Mouse (Mus musculus) MEL (cell line): ENCODE data around the gene Lamb3. TPM values are rescaled to one million over a fixed set of nuclear protein-coding genes. Genes with fewer than 3 reads are reported as not detected.
A peak's percentile ranks its signal among the peaks of the same experiment; 100 is the strongest.
"Not testable (repeated sequence)": the region's sequence is repeated elsewhere in the genome, so short reads cannot be mapped to it uniquely, and the experiment has no call there.

Experiments used
- DNase-seq: peaks from one replicate; pipeline ENCODE4 v3.0.0; 2011; ENCODE audit warnings: low read depth, low spot score
- H3K27ac ChIP-seq: 2 replicates; pipeline ENCODE4 v1.5.1; 2012; ENCODE audit warnings: low read depth, mild to moderate bottlenecking, control low read depth, low read length, moderate library complexity; ENCODE audit not compliant: control insufficient read depth
- H3K27me3 ChIP-seq, 2 experiments: fragments of 150-350 bp in 1 of 2; sonication (generic) in 1 of 2; 2 replicates each; pipeline ENCODE4 v1.6.1; 2012; ENCODE audit warnings: low read length in 2 of 2, mild to moderate bottlenecking in 2 of 2, improper control_type of control experiment in 1 of 2, moderate library complexity in 1 of 2; ENCODE audit not compliant: insufficient read depth in 2 of 2, control insufficient read depth in 1 of 2
- H3K36me3 ChIP-seq, 2 experiments: 2 replicates each; pipeline ENCODE4 v1.6.1; 2012 to 2014; ENCODE audit warnings: low read length in 2 of 2, improper control_type of control experiment in 1 of 2, inconsistent platforms in 1 of 2, mild to moderate bottlenecking in 1 of 2; ENCODE audit not compliant: insufficient read depth in 2 of 2, control insufficient read depth in 1 of 2
- H3K4me1 ChIP-seq, 2 experiments: fragments of 150-350 bp in 1 of 2; sonication (generic) in 1 of 2; 2 replicates each; pipeline ENCODE4 v1.6.1; 2012; ENCODE audit warnings: low read length in 2 of 2, improper control_type of control experiment in 1 of 2, mild to moderate bottlenecking in 1 of 2; ENCODE audit not compliant: insufficient read depth in 2 of 2, control insufficient read depth in 1 of 2
- H3K4me3 ChIP-seq, 2 experiments: fragments of 150-350 bp in 1 of 2; sonication (generic) in 1 of 2; 2 replicates each; pipeline ENCODE4 v1.5.1; 2012; ENCODE audit warnings: low read depth in 2 of 2, low read length in 2 of 2, mild to moderate bottlenecking in 2 of 2, moderate library complexity in 2 of 2, control low read depth in 1 of 2, improper control_type of control experiment in 1 of 2; ENCODE audit not compliant: control insufficient read depth in 1 of 2, insufficient read depth in 1 of 2
- H3K79me2 ChIP-seq: 2 replicates; pipeline ENCODE4 v1.6.1; 2012; ENCODE audit warnings: mild to moderate bottlenecking, low read length, moderate library complexity; ENCODE audit not compliant: control insufficient read depth, poor library complexity, insufficient read depth
- H3K9ac ChIP-seq: 2 replicates; pipeline ENCODE4 v1.6.1; 2012; ENCODE audit warnings: low read depth, mild to moderate bottlenecking, control low read depth, low read length, moderate library complexity; ENCODE audit not compliant: control insufficient read depth, poor library complexity, severe bottlenecking
- H3K9me3 ChIP-seq: fragments of 150-350 bp; sonication (generic); replicated peaks from 2 replicates; pipeline ENCODE4 v1.6.1; 2012; ENCODE audit warnings: mild to moderate bottlenecking, low read length, improper control_type of control experiment, moderate library complexity; ENCODE audit not compliant: insufficient read depth
- CHD2 ChIP-seq: IDR thresholded peaks from 2 replicates; pipeline ENCODE4 v1.6.1; 2011; ENCODE audit warnings: low read length, improper control_type of control experiment
- ELF1 ChIP-seq: IDR thresholded peaks from 2 replicates; pipeline ENCODE4 v1.6.1; 2014; ENCODE audit warnings: low read depth, mild to moderate bottlenecking, inconsistent platforms, low read length, improper control_type of control experiment, moderate library complexity
- GABPA ChIP-seq: IDR thresholded peaks from 2 replicates; pipeline ENCODE4 v1.6.1; 2012; ENCODE audit warnings: low read depth, mild to moderate bottlenecking, inconsistent platforms, low read length, improper control_type of control experiment, moderate library complexity
- GATA1 ChIP-seq: IDR thresholded peaks from 2 replicates; pipeline ENCODE4 v1.6.1; 2011; ENCODE audit warnings: low read depth, low read length, improper control_type of control experiment
- HCFC1 ChIP-seq: IDR thresholded peaks from 2 replicates; pipeline ENCODE4 v1.6.1; 2012; ENCODE audit warnings: low read depth, mild to moderate bottlenecking, inconsistent platforms, low read length, improper control_type of control experiment, moderate library complexity
- KAT2A ChIP-seq: conservative IDR thresholded peaks from 2 replicates; pipeline ENCODE4 v1.6.1; 2012; ENCODE audit warnings: low read depth, low read length, improper control_type of control experiment, inconsistent platforms
- MAX ChIP-seq: IDR thresholded peaks from 2 replicates; pipeline ENCODE4 v1.6.1; 2011; ENCODE audit warnings: low read length, improper control_type of control experiment
- MAZ ChIP-seq: IDR thresholded peaks from 2 replicates; pipeline ENCODE4 v1.6.1; 2012; ENCODE audit warnings: low read depth, mild to moderate bottlenecking, inconsistent platforms, low read length, improper control_type of control experiment
- MXI1 ChIP-seq: IDR thresholded peaks from 2 replicates; pipeline ENCODE4 v1.6.1; 2011; ENCODE audit warnings: mild to moderate bottlenecking, low read depth, low read length, improper control_type of control experiment
- MYB ChIP-seq: IDR thresholded peaks from 2 replicates; pipeline ENCODE4 v1.6.1; 2011; ENCODE audit warnings: mild to moderate bottlenecking, low read depth, low read length, improper control_type of control experiment
- NELFE ChIP-seq: IDR thresholded peaks from 2 replicates; pipeline ENCODE4 v1.6.1; 2011; ENCODE audit warnings: low read depth, low read length, improper control_type of control experiment
- POLR2A ChIP-seq, 2 experiments: IDR thresholded peaks; 2 replicates each; pipeline ENCODE4 v1.6.1; 2011 to 2012; ENCODE audit warnings: low read length in 2 of 2, mild to moderate bottlenecking in 2 of 2, control low read depth in 1 of 2, improper control_type of control experiment in 1 of 2, low read depth in 1 of 2, moderate library complexity in 1 of 2; ENCODE audit not compliant: control insufficient read depth in 1 of 2, insufficient read depth in 1 of 2, poor library complexity in 1 of 2
- RAD21 ChIP-seq: IDR thresholded peaks from 2 replicates; pipeline ENCODE4 v1.6.1; 2011; ENCODE audit warnings: mild to moderate bottlenecking, low read depth, low read length, improper control_type of control experiment
- SIN3A ChIP-seq: IDR thresholded peaks from 2 replicates; pipeline ENCODE4 v1.6.1; 2012; ENCODE audit warnings: low read length, improper control_type of control experiment, inconsistent platforms
- TAL1 ChIP-seq: IDR thresholded peaks from 2 replicates; pipeline ENCODE4 v1.6.1; 2012; ENCODE audit warnings: mild to moderate bottlenecking, inconsistent platforms, low read length, moderate library complexity, mixed read lengths
- TBP ChIP-seq: IDR thresholded peaks from 2 replicates; pipeline ENCODE4 v1.8.0; 2011; ENCODE audit warnings: low read depth, low read length, improper control_type of control experiment
- TCF12 ChIP-seq: IDR thresholded peaks from 2 replicates; pipeline ENCODE4 v1.6.1; 2014; ENCODE audit warnings: low read depth, mild to moderate bottlenecking, inconsistent platforms, low read length, improper control_type of control experiment, moderate library complexity
- ZC3H11A ChIP-seq: IDR thresholded peaks from 2 replicates; pipeline ENCODE4 v1.6.1; 2012; ENCODE audit warnings: low read depth, mild to moderate bottlenecking, inconsistent platforms, low read length, improper control_type of control experiment
- ZKSCAN1 ChIP-seq: IDR thresholded peaks from 2 replicates; pipeline ENCODE4 v1.6.1; 2012; ENCODE audit warnings: low read depth, mild to moderate bottlenecking, inconsistent platforms, low read length, improper control_type of control experiment, moderate library complexity
- polyA plus RNA-seq, 2 experiments: library from polyadenylated mRNA; stranded (reverse) in 1 of 2; unstranded in 1 of 2; fragments of >175 nt in 1 of 2; fragments of >200 nt in 1 of 2; gene quantifications; 2 replicates each; pipeline versions ENCODE4 v1.2.1 to v1.2.4; 2012; ENCODE audit warnings: low replicate concordance in 2 of 2, low read depth in 1 of 2; ENCODE audit not compliant: insufficient read length in 2 of 2, insufficient read depth in 1 of 2, missing spikeins in 1 of 2
- total RNA-seq: library from RNA; depleted of rRNA; stranded (reverse); fragments of 300-350 nt; gene quantifications from 2 replicates; pipeline ENCODE4 v1.2.3, GENCODE M21; 2012

Lamb3 gene
- total and polyA plus RNA-seq, 3 experiments: 0.03 to 0.35 TPM; not detected in 1

DNA sequence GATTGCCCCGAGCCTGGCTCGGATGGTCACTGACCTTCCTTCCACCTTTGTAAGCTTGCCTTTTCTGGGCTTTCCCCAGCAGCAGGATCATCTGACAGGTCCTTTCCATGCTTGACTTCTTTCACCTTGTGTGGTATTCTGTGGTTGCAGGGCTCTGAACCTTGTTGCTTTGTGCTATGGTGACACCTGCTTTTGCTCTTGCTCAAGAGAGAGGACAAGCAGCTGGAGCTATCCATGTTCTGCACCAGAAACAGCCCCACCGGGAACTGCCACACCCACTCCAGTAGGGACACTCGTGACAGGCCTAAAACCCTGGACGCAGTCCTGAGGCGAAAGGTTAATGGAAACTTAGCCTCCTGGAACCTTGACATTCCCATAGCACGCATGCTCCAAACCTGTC, 43.9 kb downstream of the Lamb3 start:
- Histone ChIP-seq H3K4me1 (no peaks in the 10 kb centered on the region), H3K4me3 (no peak overlapping the region), H3K27ac (no peak overlapping the region), H3K9ac (no peak overlapping the region), H3K27me3 (no peaks in the 10 kb centered on the region), H3K36me3 (no peaks in the 10 kb centered on the region), H3K79me2 (no peaks in the 10 kb centered on the region), H3K9me3 (no peaks in the 10 kb centered on the region)
- no peak for DNase-seq
- no peak for TF ChIP-seq RAD21
- TF ChIP-seq MYB: no peak
- no peak for TF ChIP-seq GATA1
- no peak for TF ChIP-seq GABPA
- no peak for TF ChIP-seq TAL1

DNA sequence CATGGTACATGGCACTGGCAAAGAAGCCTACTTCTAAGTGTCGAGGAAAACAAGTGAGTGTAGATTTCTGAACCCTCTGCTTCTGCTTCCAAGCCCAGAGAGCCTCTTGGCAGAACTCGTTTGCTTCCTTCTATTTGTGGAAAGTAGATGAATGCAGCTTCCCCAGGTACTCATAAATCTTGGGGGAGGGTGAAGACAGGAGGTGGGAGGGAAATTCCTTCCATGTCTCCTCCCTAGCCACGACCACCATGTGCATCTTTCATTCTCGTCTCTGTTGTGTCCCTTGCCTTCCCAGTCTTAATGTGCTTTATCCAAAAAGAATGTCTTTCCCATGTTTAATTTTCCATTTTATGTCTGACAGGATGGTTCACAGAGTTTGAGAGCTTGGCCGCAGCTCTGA, 45.1 kb downstream of the Lamb3 start:
- TF ChIP-seq POLR2A (IDR thresholded peaks at IDR 0.05; ENCODE audit: control insufficient read depth in 1 of 2, insufficient read depth in 1 of 2, low read depth in 1 of 2, low read length in 2 of 2, poor library complexity in 1 of 2) (no peak), SIN3A (no peak), MXI1 (no peak), KAT2A (no peak), RAD21 (no peak), MAX (no peak), TAL1 (no peak), TCF12 (no peak), CHD2 (no peak), ZKSCAN1 (no peak), ZC3H11A (no peak), NELFE (no peak), ELF1 (no peak), HCFC1 (no peak), MAZ (no peak)
- no peak overlapping the region for H3K4me3 ChIP-seq
- H3K36me3 ChIP-seq: no peaks in the 10 kb centered on the region
- H3K9ac ChIP-seq: no peak overlapping the region
- DNase-seq: no peak
- H3K27me3 ChIP-seq: no peaks in the 10 kb centered on the region; a peak in 1 of 4 replicates
- H3K79me2 ChIP-seq: no peaks in the 10 kb centered on the region
- no peaks in the 10 kb centered on the region for H3K9me3 ChIP-seq
- H3K27ac ChIP-seq: no peak overlapping the region
- H3K4me1 ChIP-seq: no peaks in the 10 kb centered on the region

DNA sequence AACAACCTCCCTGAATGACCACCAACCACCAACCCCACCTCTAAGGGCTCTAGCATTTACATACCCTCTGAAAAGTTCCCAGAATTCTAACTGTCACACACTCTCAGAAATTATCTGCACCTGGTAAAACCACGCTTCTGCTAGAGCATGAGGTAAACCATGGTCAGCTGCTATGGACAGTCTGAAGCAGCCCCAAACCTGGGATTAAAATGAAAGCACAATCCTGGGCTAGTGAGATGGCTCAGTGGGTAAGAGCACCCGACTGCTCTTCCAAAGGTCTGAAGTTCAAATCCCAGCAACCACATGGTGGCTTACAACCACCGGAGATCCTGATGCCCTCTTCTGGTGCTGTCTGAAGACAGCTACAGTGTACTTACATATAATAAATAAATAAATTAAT, 46.4 kb downstream of the Lamb3 start:
- H3K36me3 ChIP-seq, H3K27me3 ChIP-seq, H3K9ac ChIP-seq, H3K9me3 ChIP-seq, H3K27ac ChIP-seq, H3K4me3 ChIP-seq, DNase-seq, H3K4me1 ChIP-seq, H3K79me2 ChIP-seq: not testable (repeated sequence)
- 0 out of 2 replicates have a peak, but pooled peaks have one; percentile 43 for TF ChIP-seq TBP
